Mouse (Mus musculus) lung, embryonic 16.5 days (tissue): Measurements from ENCODE around the gene Lix1l. TPM values are rescaled to one million over a fixed set of nuclear protein-coding genes. Genes with fewer than 3 reads are reported as not detected.

Source experiments
- ATAC-seq: fragments of 200-750 bp; cut with Nextera tagmentation; 2 replicates; pipeline ENCODE4 v1.8.0; 2017; ENCODE audit warnings: low read depth, mild to moderate bottlenecking, moderate library complexity
- H3K27ac ChIP-seq: fragments of 300-500 bp; sonication (generic); 2 replicates; pipeline ENCODE4 v1.5.1; 2014; ENCODE audit warnings: mild to moderate bottlenecking, control low read depth, low read length
- H3K27me3 ChIP-seq: fragments of 300-500 bp; sonication (generic); 2 replicates; pipeline ENCODE4 v1.6.1; 2014; ENCODE audit warnings: low read depth, low read length, mixed read lengths; ENCODE audit not compliant: control insufficient read depth, insufficient read depth
- H3K36me3 ChIP-seq: fragments of 300-500 bp; sonication (generic); 2 replicates; pipeline ENCODE4 v1.6.1; 2014; ENCODE audit warnings: low read length; ENCODE audit not compliant: control insufficient read depth, insufficient read depth
- H3K4me1 ChIP-seq: fragments of 300-500 bp; sonication (generic); replicated peaks from 2 replicates; pipeline ENCODE4 v1.6.1; 2014; ENCODE audit warnings: low read length, mixed read lengths; ENCODE audit not compliant: control insufficient read depth, insufficient read depth
- H3K4me2 ChIP-seq: fragments of 300-500 bp; sonication (generic); 2 replicates; pipeline ENCODE4 v1.6.1; 2014; ENCODE audit warnings: low read depth, low read length, control low read depth
- H3K4me3 ChIP-seq: fragments of 300-500 bp; sonication (generic); 2 replicates; pipeline ENCODE4 v1.5.1; 2014; ENCODE audit warnings: mild to moderate bottlenecking, low read length, control low read depth
- H3K9ac ChIP-seq: fragments of 300-500 bp; sonication (generic); 2 replicates; pipeline ENCODE4 v1.6.1; 2014; ENCODE audit warnings: low read length, control low read depth
- H3K9me3 ChIP-seq: fragments of 300-500 bp; sonication (generic); 2 replicates; pipeline ENCODE4 v1.6.1; 2016; ENCODE audit warnings: low read length; ENCODE audit not compliant: control insufficient read depth
- WGBS: fragments of 180-500 bp; shearing (Covaris S2); extraction: QIAGEN DNeasy Blood & Tissue Kit; methylation state at CpG from one replicate; pipeline ENCODE4 v1.1.7; 2014; 5-methylcytosine and 5-hydroxymethylcytosine counted together
- polyA plus RNA-seq: library from polyadenylated mRNA; unstranded; fragments of >200 nt; fragmentation: Nextera tagmentation; extraction: Ambion mirVana; gene quantifications from 2 replicates; pipeline ENCODE4 v1.2.1, GENCODE M21; 2015

Gene Lix1l
- polyA plus RNA-seq, 1 experiment from 2014 or later: 8.2 TPM

DNA sequence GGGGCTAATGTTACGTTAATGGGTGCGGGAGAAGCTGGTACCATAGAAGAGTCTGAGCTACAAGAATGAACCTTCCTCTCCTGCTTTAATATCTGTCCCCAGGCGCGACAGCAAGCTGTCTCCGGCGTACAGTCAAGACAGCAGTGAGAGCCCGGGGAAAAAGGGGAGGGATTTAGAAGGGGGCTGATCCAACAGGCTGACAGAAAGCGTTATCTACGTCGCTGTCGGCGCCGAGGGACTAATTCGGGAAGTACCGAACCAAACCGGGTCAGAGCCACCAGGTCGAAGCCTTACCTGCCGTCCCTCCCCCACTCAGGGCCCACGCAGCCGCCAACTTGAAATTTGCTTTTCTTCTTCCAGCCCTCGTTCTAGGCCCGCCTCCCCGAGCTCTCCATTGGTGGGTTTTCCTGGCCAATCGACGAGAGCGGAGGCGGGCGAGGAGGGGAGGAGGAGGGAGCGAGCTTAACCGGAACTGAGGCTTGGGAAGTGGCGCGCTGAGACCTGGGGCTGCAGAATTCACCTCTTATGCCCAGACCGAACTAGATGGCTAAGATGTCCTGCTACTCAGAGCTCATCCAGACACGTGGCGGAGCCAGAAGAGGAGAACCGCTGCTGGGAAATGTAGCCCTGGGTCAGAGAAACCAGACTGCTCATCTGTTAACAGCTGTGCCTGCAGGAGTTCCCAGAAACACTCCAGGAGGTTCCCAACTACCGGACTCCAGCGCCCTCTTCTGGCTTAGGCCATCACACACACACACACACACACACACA is 7.0 kb upstream of the Lix1l start, which contains the start of gene Polr3gl:
Gene Polr3gl (minus strand): TSS at position 392 of the 771 bp plus-strand sequence.
- peak; percentile 92 for ATAC-seq
- WGBS: 0% methylated on average over 36 of the region's 38 CpGs
- H3K4me2 ChIP-seq: peak within 1 kb of the TSS; percentile 81
- H3K27ac ChIP-seq: peak within 1 kb of the TSS; percentile 87
- peaks cover 21% of the 10 kb centered on the region for H3K4me1 ChIP-seq
- peaks cover 18% of the 10 kb centered on the region for H3K27me3 ChIP-seq
- H3K4me3 ChIP-seq: peak within 1 kb of the TSS; percentile 69
- H3K9me3 ChIP-seq: no peaks in the 10 kb centered on the region
- H3K9ac ChIP-seq: peak within 1 kb of the TSS; percentile 78
- H3K36me3 ChIP-seq: no peaks in the 10 kb centered on the region

DNA sequence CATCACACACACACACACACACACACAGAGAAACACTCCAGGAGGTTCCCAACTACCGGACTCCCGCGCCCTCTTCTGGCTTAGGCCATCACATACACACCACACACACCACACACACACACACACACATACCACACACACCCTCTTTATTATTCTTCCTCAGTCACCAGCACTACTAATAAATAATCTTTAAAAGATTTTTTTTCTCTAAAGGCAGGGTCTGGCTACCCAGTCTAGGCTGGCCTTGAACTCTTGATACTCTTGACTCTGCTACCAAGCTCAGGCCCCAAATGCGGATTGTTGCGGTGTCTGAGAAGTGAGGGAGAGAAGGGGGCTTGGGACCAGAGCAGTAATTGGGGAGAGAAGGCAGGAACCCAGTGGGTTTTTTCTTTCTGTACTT is 6.1 kb upstream of the Lix1l start:
- Histone ChIP-seq H3K4me1 (peaks cover 21% of the 10 kb centered on the region), H3K9me3 (no peaks in the 10 kb centered on the region), H3K27me3 (peaks cover 22% of the 10 kb centered on the region), H3K9ac (no peak overlapping the region), H3K27ac (no peak overlapping the region), H3K36me3 (no peaks in the 10 kb centered on the region), H3K4me2 (no peak overlapping the region), H3K4me3 (no peak overlapping the region)
- no peak for ATAC-seq
- WGBS: 81% methylated on average over 5 of the region's 5 CpGs

DNA sequence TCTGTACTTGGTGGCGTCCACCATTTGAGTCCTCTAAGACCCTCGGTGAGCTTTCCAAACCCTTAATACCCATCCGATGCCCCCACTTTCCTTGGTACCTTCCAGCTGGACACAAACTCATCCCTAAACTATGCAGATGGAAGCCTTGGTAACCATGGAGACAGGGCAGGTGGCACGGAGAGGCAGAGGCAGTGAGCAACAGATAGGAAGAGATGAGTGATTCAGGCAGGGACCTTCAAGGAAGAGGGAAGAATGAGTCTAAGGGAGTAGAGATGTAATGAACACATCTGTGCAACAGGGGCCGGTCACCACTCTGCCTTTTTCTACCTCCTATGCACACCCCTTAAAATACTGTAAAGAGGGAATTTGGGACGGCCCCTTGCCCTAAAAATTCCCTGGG is 5.3 kb upstream of the Lix1l start:
- H3K36me3 ChIP-seq: no peaks in the 10 kb centered on the region
- H3K4me1 ChIP-seq: peaks cover 24% of the 10 kb centered on the region
- no peak for ATAC-seq
- no peak overlapping the region for H3K27ac ChIP-seq
- WGBS: 26% methylated on average over 6 of the region's 6 CpGs
- no peaks in the 10 kb centered on the region for H3K9me3 ChIP-seq
- H3K4me2 ChIP-seq: no peak overlapping the region
- H3K4me3 ChIP-seq: no peak overlapping the region; the same call in 1 of the 2 replicates
- peaks cover 22% of the 10 kb centered on the region for H3K27me3 ChIP-seq
- no peak overlapping the region for H3K9ac ChIP-seq

DNA sequence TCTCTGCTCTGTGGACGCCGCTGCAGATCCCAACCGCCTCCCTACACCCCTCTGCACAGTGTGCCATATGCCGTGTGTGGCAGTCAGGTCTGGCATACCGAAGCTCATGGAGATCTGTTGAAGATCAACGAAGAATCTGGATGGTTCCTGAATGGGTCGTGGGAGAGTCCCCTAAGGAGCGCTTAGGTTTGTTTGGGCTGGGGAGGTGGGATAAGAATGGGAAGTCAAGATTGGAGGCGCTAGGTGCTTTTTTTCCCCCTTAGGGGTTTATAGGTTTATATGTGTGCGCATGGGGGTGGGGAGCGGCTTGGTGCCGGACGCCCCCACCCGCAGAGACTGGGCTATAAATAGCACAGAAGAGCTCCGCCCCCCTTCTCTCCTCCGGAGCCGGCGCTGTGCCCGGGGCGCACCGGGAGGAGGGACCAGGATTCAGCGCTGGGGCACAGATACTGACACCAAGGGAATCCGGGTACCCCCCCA is 4.7 kb upstream of the Lix1l start, which contains the start of gene Ankrd34a:
Gene Ankrd34a (plus strand): TSS at position 409 of the 480 bp plus-strand sequence.
- H3K27me3 ChIP-seq: peaks cover 22% of the 10 kb centered on the region
- no peak within 1 kb of the TSS; the same call in 1 of the 2 replicates for H3K27ac ChIP-seq
- peaks cover 24% of the 10 kb centered on the region for H3K4me1 ChIP-seq
- peak within 1 kb of the TSS; percentile 68 for H3K9ac ChIP-seq
- no peak for ATAC-seq
- peak within 1 kb of the TSS; percentile 56 for H3K4me3 ChIP-seq
- no peaks in the 10 kb centered on the region for H3K36me3 ChIP-seq
- no peaks in the 10 kb centered on the region for H3K9me3 ChIP-seq
- H3K4me2 ChIP-seq: peak within 1 kb of the TSS; percentile 88
- 1% methylated on average over 22 of the region's 23 CpGs for WGBS

DNA sequence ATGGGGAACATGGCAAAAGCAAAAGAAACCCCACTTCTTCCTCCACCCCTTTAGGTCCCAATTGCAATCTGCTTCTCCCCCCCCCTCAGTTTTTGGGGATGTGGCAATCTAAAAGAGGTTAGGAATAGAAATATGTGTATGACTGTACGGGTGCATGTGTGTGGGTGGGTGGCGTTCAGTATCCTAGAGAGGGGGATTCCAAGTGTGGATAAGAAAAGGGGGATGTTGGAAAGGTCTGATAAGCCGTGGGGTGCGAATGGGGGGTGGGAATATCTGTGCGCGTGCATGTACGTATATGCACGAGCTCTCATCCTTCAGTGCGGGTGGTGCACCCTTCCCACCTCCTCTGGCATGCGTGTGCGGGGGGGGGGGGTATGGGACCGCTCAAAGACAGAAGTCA is 4.1 kb upstream of the Lix1l start:
- ATAC-seq: no peak
- Histone ChIP-seq H3K27ac (no peak overlapping the region), H3K36me3 (no peaks in the 10 kb centered on the region), H3K9ac (peak overlapping the region; percentile 68), H3K27me3 (peaks cover 22% of the 10 kb centered on the region), H3K4me3 (peak overlapping the region; percentile 56), H3K9me3 (no peaks in the 10 kb centered on the region), H3K4me1 (peaks cover 24% of the 10 kb centered on the region), H3K4me2 (peak overlapping the region; percentile 88)
- WGBS: 2% methylated on average over 11 of the region's 12 CpGs

DNA sequence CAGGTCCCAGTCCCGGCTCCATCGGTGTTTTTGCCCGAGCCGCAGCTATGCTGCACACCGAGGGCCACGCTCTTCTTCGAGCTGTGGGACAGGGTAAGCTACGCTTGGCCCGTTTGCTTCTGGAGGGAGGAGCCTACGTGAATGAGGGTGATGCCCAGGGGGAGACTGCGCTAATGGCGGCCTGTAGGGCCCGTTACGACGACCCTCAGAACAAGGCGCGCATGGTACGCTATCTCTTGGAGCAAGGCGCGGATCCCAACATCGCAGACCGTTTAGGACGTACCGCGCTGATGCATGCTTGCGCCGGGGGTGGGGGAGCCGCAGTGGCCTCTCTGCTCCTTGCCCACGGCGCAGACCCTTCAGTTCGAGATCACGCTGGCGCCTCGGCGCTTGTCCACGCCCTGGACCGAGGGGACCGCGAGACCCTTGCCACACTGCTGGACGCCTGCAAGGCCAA is 3.5 kb upstream of the Lix1l start:
- peaks cover 24% of the 10 kb centered on the region for H3K4me1 ChIP-seq
- H3K27ac ChIP-seq: peak overlapping the region; percentile 50

DNA sequence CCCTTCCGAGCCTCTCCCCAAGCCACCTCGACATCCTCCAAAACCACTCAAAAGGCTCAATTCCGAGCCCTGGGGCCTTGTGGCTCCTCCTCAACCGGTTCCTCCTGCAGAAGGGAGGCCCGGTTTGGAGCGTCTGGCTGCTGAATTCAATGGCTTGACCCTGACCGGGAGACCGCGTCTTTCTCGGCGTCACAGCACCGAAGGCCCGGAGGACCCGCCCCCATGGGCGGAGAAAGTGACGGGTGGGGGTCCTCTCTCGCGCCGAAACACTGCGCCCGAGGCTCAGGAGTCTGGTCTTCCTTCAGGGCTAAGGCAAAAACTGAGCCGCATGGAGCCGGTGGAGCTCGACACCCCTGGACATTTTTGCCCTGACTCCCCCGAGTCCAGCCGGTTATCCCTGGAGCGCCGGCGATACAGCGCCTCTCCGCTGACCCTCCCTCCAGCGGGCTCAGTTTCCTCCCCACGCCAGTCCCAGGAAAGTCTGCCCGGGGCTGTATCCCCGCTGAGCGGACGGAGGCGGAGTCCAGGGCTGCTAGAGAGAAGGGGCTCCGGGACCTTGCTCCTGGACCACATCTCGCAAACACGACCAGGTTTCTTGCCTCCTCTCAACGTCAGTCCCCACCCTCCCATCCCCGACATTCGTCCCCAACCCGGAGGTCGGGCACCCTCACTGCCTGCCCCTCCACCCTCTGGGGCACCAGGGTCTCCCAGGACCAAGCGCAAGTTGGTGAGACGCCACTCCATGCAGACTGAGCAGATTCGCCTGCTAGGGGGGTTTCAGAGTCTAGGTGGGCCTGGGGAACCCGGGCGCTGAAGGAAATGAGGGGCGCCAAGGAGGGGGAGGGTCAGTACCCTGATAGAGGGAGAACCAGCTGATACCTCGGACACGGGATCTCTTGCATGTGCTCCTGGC is 2.5 kb upstream of the Lix1l start:
- WGBS: 2% methylated on average over 52 of the region's 54 CpGs
- ATAC-seq: peak; percentile 17; the same call in 1 of the 2 replicates
- peak overlapping the region; percentile 56 for H3K4me3 ChIP-seq
- H3K27me3 ChIP-seq: peaks cover 22% of the 10 kb centered on the region
- H3K9ac ChIP-seq: peak overlapping the region; percentile 68
- H3K27ac ChIP-seq: peak overlapping the region; percentile 50
- H3K9me3 ChIP-seq: no peaks in the 10 kb centered on the region
- H3K4me2 ChIP-seq: peak overlapping the region; percentile 88
- H3K36me3 ChIP-seq: no peaks in the 10 kb centered on the region
- H3K4me1 ChIP-seq: peaks cover 25% of the 10 kb centered on the region

More for the DNA sequence above, 3.5 kb upstream of the Lix1l start:
- peak overlapping the region; percentile 56 for H3K4me3 ChIP-seq
- H3K36me3 ChIP-seq: no peaks in the 10 kb centered on the region
- H3K4me2 ChIP-seq: peak overlapping the region; percentile 88
- ATAC-seq: no peak
- peak overlapping the region; percentile 68 for H3K9ac ChIP-seq
- under 1% methylated on average over 40 of the region's 40 CpGs for WGBS
- H3K27me3 ChIP-seq: peaks cover 22% of the 10 kb centered on the region
- H3K9me3 ChIP-seq: no peaks in the 10 kb centered on the region

DNA sequence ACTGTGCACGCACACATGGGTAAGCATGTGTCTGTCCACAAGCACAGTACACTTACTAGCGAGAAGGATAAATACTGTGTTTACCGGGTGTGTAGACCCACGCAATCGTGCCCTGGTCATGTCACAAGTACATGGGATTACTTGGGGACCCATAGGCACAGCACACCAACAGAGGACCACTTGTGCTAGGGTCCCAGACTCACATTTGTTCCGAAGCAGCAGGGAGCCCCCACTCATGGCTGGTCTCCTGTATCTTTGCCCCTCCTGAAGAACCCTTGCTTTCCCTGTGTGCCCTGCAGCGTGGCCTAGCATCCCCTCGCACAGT is 1.9 kb upstream of the Lix1l start:
- ATAC-seq: no peak
- Histone ChIP-seq H3K4me1 (peaks cover 26% of the 10 kb centered on the region), H3K9ac (no peak overlapping the region), H3K27ac (no peak overlapping the region), H3K4me2 (no peak overlapping the region), H3K27me3 (peaks cover 22% of the 10 kb centered on the region), H3K4me3 (no peak overlapping the region), H3K36me3 (no peaks in the 10 kb centered on the region), H3K9me3 (no peaks in the 10 kb centered on the region)
- WGBS: 63% methylated on average over 8 of the region's 8 CpGs

DNA sequence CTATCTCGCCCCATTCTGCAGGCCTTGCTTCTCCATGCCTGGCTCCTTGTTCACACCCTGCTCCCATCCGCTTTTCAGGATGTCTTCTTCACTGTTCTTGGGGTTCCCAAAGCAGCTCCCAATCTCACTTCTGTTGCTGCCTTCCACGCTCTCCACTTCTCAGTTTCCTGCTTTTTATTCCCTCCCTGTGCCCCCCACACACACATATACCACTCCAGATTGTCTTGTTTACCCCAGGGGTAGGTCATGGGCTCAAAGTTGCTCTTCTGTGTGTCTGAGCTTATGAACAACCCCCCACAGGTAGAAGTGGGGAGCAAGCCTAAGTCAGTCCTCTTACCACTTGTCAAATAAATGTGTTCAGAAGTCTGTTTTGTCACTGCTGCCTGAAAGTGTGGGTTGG is 1.5 kb upstream of the Lix1l start:
- no peak for ATAC-seq
- H3K4me3 ChIP-seq: no peak overlapping the region
- H3K4me1 ChIP-seq: peaks cover 27% of the 10 kb centered on the region
- H3K9ac ChIP-seq: no peak overlapping the region
- no peaks in the 10 kb centered on the region for H3K9me3 ChIP-seq
- H3K27me3 ChIP-seq: peaks cover 22% of the 10 kb centered on the region
- H3K36me3 ChIP-seq: no peaks in the 10 kb centered on the region
- H3K27ac ChIP-seq: no peak overlapping the region
- H3K4me2 ChIP-seq: no peak overlapping the region
- WGBS: 76% methylated on average over 3 of the region's 3 CpGs
